Mouse (Mus musculus) heart, postnatal 10 days (tissue): ENCODE results near the gene Sash3. TPM values are rescaled to one million over a fixed set of nuclear protein-coding genes. Genes with fewer than 3 reads are reported as not detected.
"Not testable (repeated sequence)": the region's sequence is repeated elsewhere in the genome, so short reads cannot be mapped to it uniquely, and the experiment has no call there.

Experiments
- DNase-seq, 2 experiments: peaks; one replicate each; pipeline ENCODE4 v3.0.0; 2021
- intact Hi-C: fragments of 180-260 bp; cut with DNase I; formaldehyde crosslinking; loops from one replicate; pipeline ENCODE4 v1.15.1; 2025
- total RNA-seq, 2 experiments: library from RNA; stranded (reverse); gene quantifications; 2 replicates each; pipeline ENCODE4 v1.2.3; 2021

The Sash3 gene
- total RNA-seq, 2 experiments from 2014 or later, result 1.3 to 1.4 TPM

DNA sequence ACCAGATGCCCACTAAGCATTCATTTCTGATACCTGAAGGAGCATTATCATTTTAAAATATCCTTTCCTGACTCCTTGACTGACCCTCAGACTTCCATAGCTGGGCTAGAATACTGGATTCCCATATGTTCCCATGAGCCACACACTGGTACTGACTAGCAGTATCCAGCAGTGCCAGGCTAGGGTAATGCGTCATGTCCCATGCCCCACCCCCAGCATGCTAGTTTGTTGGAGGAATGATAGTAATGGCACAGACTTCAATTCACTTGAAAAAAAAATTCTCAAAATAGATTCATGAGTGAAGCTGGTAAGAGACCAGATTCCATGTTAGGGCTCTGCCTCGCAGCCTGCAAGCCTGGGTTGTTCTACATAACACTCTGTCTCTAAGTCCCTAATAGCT is 52.8 kb downstream of the Sash3 start:
- peak; percentile 43 to 50 for DNase-seq
- intact Hi-C loops, result no loop called here

DNA sequence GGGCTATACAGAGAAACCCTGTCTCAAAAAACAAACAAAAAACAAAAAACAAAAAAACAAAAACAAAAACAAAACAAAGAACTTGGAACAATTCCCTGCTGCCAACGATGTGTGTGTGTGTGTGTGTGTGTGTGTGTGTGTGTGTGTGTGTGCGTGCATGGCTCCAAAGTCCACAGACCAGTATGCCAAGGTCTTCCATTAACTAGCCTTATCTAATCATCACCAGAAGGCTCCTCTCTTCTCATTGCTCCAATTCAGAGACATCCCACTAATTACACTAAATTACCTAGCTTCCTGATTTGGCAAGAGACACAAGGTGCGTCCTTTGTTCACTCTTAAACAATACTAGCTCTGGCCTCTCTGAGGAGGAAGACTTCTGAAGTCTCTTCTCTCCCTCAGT is 54.5 kb downstream of the Sash3 start:
- intact Hi-C loops, result no loop called here
- no peak for DNase-seq

DNA sequence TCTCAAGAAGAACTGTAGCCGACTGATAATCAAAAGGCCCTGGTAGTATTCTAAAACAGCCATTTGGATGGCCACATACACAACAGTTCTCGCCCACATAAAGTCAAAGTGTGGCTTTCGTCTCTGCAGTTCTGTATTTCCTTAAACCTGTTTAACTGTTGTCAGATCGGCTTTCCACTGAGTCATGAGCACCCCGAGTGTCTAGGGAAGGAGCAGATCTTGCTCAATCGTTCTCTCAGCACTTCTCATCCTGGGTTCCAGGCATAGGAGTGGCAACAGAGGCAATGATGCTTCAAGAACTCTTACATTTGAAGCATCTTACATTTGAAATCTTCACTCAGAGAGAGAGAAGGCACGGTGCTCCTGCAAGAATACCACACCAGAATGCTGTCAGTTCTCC is 55.7 kb downstream of the Sash3 start:
- intact Hi-C loops, result no loop called here
- no peak for DNase-seq

DNA sequence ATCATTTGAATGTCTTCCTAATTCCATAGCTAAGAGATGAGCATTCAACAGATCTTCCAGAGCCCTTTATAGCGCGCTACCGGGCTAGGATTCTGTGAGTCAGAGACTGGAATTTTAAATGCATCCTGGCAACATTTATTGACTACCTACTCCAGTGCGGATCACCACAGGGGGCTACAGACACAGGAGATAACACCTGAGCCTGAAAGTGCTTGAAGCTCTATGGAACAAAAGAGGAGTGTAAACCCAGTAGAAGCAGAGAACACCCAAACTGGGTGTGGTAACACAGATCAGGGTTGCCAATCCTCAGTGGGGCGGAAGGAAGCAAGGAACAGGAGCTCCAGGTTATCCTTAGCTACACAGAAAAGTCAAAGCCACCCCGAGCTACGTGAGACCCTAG is 56.2 kb downstream of the Sash3 start:
- no peak for DNase-seq
- intact Hi-C loops, result no loop called here

DNA sequence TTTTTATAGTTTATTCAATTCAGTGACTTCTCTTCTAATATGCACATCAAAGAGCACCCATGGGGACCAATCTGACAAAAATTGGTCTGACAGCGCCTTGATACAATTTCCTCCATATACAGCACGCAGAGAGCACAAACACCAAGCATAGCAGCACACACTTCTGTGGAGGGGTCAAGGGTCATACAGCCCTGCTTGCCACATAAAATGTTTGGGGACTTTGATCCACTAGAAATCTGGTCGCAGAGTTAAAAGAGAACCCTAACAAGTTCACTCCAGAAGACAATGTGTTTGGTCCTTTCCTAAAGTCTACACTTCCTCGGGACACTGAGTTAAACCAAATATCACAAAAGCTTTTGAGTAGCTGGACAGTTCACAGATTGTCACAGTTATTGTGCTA is 56.8 kb downstream of the Sash3 start:
- no peak for DNase-seq
- intact Hi-C loops, result no loop called here

DNA sequence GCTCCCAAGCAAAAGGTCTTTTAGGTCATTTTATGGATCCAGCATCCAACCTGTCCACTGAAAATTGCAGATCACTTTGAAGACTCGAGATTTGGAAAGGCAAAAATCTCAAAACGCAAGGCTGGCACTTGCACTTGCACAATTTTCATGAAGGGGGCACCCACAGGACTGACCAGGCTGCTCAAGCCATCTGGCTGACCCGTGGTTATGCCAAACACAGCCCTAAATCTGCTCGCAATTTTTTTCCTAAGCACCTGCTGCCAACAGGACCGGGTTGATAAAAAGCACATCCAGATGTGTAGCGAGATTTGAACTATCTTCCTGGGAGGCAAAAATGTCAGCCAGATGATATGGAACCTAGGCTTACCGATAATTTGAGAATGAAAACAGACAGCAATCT is 57.5 kb downstream of the Sash3 start:
- DNase-seq, result no peak
- intact Hi-C loops, result no loop called here

DNA sequence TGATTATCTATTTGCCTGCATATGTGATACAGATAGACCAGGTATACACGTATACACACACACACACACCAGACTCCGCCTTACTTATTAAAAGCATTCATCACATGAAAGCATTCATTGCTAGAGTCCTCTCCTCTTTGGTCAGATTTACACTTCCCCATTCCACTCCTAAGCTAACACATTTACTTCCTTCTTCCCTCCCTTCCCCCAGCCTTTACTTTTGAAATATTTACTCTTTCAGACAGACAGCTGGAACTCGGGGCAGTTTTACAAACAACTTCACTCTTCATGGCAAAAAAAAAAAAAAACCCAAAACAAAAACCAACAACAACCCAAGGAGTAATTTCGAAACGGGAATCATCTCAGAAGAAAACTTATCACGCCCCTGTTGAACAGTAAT is 58.2 kb downstream of the Sash3 start:
- no peak for DNase-seq
- intact Hi-C loops, result no loop called here

DNA sequence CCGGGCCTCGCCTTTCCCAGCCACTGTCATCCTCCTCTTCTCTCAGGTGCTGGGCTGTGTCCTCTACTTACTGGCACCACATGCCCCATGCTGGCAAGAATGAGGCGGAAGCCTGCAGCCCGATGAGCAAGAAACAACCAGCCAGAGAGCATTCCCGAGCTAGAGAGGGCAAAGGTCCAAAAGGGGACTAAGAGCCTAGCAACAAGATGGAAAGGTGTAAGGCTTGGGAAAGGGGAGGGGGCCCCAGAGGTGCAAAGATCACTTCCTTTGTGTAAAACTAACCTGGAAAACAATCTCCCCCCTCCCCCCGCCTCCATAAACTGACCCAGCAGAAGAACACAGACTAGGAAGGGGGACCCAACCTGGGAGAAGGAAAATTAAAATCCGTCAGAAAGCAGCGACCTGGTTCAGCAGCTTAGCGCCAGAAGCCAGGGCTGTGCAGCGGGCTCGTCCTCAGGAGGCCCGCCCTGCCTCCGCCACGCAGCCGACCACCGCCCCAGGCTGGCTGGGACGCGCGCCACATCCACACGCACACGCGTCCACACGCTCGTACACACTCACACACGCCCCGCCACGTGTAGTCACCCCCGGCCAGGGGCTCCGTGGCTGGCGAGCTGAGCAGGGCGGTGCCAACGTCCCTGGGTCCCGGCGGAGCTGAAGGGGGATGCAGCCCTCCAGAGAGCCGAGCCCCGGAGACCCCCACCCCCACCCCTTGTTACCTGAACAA is 61.7 kb downstream of the Sash3 start:
- intact Hi-C loops, result loop anchor here (5.0 kb wide), 2 partner anchors 49 to 81 kb away; partner anchors contain the start of gene Utp14a
- peak; percentile 38 to 40 for DNase-seq

DNA sequence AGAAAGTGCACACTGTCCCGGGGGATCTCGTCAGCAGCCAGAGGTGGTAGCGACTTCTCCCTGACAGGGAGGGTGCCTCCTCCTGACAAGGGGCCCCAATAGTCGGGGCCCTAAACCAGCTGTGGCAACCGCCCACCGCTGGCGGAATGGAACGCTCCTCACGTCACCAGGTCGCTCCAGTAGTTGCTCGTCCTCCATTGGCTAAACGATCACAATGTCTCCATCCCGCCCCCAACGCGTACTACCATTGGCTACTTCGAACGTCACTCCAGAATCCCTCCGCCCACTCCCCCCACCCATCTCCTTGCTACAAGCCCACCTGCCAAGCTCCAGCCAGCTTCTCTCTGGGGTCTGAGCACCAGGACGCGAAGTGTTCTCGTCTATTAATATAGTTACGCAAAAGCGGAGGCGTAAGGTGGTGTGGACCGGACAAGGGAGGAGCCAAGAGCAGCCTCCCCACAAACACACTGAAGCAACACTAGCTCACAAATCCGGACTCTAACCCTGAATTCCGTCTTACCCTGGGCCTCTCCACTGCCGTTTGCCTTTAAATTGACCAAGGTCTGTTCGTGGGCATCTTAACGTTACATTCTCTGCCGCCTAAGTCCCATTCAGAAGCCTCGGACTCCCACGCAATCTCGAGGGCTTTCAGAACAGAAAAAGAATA is 62.4 kb downstream of the Sash3 start, which contains the start of gene Zdhhc9:
Gene Zdhhc9 (minus strand): TSS at position 360 of the 667 bp plus-strand sequence.
- peak; percentile 89 to 90 for DNase-seq
- intact Hi-C loops, result loop anchor here (5.0 kb wide), 2 partner anchors 49 to 81 kb away; partner anchors contain the start of gene Utp14a

DNA sequence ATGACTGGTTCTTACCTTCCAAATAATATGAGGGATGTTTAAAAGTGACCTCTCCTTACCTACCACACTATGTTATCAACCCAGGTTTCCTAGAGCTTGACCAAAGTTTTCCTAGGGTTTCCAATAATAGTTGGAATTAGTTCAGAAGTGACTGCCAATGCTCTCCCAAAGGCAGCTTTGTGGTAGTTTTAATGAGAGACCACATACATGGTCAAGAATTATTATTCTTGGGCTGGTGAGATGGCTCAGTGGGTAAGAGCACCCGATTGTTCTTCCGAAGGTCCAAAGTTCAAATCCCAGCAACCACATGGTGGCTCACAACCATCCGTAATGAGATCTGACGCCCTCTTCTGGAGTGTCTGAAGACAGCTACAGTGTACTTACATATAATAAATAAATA is 63.5 kb downstream of the Sash3 start:
- intact Hi-C loops, result loop anchor here (5.0 kb wide), 2 partner anchors 48 to 82 kb away; partner anchors contain the start of gene Utp14a
- DNase-seq, result not testable (repeated sequence)

Other genes with a start within 250 kb of the Sash3 start
- gene Ocrl, start 234.0 kb upstream of the Sash3 start, total RNA-seq, result 10 to 100 TPM; 12.0 to 12.8 TPM
- 10 to 100 TPM; 28.2 to 30.5 TPM for gene Apln, start 111.6 kb upstream of the Sash3 start, total RNA-seq
- 1 to 10 TPM; 1.5 to 2.1 TPM for gene Xpnpep2, start 37.7 kb upstream of the Sash3 start, total RNA-seq
- gene Zdhhc9, start 62.4 kb downstream of the Sash3 start, total RNA-seq, result 10 to 100 TPM; 28.3 to 32.4 TPM
- gene Utp14a, start 110.4 kb downstream of the Sash3 start, total RNA-seq, result 10 to 100 TPM; 13.9 to 17.3 TPM
- gene Bcorl1, start 194.9 kb downstream of the Sash3 start, total RNA-seq, result 10 to 100 TPM in 1 of 2 experiments, 1 to 10 TPM in 1; 9.6 to 13.6 TPM